Mouse (Mus musculus): ENCODE measurements at regions not wholly inside any gene's neighbourhood (a gene's known extent, or its start where the extent isn't known, plus 50 kb on each side); places are given as distances from the start of the nearest gene placed in this dataset.

- TF ChIP-seq MYOG (IDR thresholded peaks at IDR 0.05; ENCODE audit: control insufficient read depth, extremely low read depth, insufficient read length) (no peak), CEBPB (IDR thresholded peaks at IDR 0.05; ENCODE audit: low read depth) (no peak), CTCF (IDR thresholded peaks at IDR 0.05; ENCODE audit: control insufficient read depth, insufficient read depth, insufficient read length) (no peak), MYOD1 (IDR thresholded peaks at IDR 0.05; ENCODE audit: control insufficient read depth, insufficient read length, low read depth) (no peak), MAX (IDR thresholded peaks at IDR 0.05) (no peak)
Measured at GRCm38 (mm10) chr5:119557071-119557470, 113.4 kb upstream of the Tbx3 start.
